Mouse (Mus musculus): ENCODE measurements at regions not wholly inside any gene's neighbourhood (a gene's known extent, or its start where the extent isn't known, plus 50 kb on each side); places are given as distances from the start of the nearest gene placed in this dataset.
A peak's percentile ranks its signal among the peaks of the same experiment; 100 is the strongest.

- DNase-seq: peak in 1 of 2 experiments; percentile 32
Measured at GRCm38 (mm10) chrX:11801208-11801607, 358.9 kb downstream of the Bcor start.

- DNase-seq: no peak
Measured at GRCm38 (mm10) chrX:11801621-11802020, 358.5 kb downstream of the Bcor start.

GRCm38 (mm10) chrX:11802074-11802899 lies 357.9 kb downstream of the Bcor start:
- DNase-seq: no peak

- DNase-seq: no peak
Measured at GRCm38 (mm10) chrX:11803239-11803638, 356.9 kb downstream of the Bcor start.

- DNase-seq: no peak
Measured at GRCm38 (mm10) chrX:11806896-11807252, 353.3 kb downstream of the Bcor start.

- DNase-seq: peak; percentile 42 to 62
Measured at GRCm38 (mm10) chrX:11807253-11807882, 352.8 kb downstream of the Bcor start.

- DNase-seq: no peak
Measured at GRCm38 (mm10) chrX:11807883-11808262, 352.3 kb downstream of the Bcor start.

GRCm38 (mm10) chrX:11808911-11809310 lies 351.2 kb downstream of the Bcor start:
- no peak for DNase-seq

- DNase-seq: no peak
Measured at GRCm38 (mm10) chrX:11814861-11815260, 345.3 kb downstream of the Bcor start.

- peak in 1 of 2 experiments; percentile 13 for DNase-seq
Measured at GRCm38 (mm10) chrX:11815864-11816263, 344.3 kb downstream of the Bcor start.

GRCm38 (mm10) chrX:11818634-11819033 lies 341.5 kb downstream of the Bcor start:
- DNase-seq: no peak

GRCm38 (mm10) chrX:11821165-11821564 lies 339.0 kb downstream of the Bcor start:
- DNase-seq: no peak

- no peak for DNase-seq
Measured at GRCm38 (mm10) chrX:11821880-11822768, 338.0 kb downstream of the Bcor start.

GRCm38 (mm10) chrX:11825948-11826347 lies 334.2 kb downstream of the Bcor start:
- DNase-seq: no peak

- DNase-seq: no peak
Measured at GRCm38 (mm10) chrX:11826737-11827408, 333.3 kb downstream of the Bcor start.

- no peak for DNase-seq
Measured at GRCm38 (mm10) chrX:11829411-11830002, 330.6 kb downstream of the Bcor start.

- DNase-seq: no peak
Measured at GRCm38 (mm10) chrX:11837566-11837965, 322.6 kb downstream of the Bcor start.

GRCm38 (mm10) chrX:11839665-11840245 lies 320.4 kb downstream of the Bcor start:
- DNase-seq: peak in 1 of 2 experiments; percentile 43

GRCm38 (mm10) chrX:11840319-11841035 lies 319.7 kb downstream of the Bcor start:
- peak; percentile 41 for DNase-seq

- DNase-seq: no peak
Measured at GRCm38 (mm10) chrX:11845566-11845965, 314.6 kb downstream of the Bcor start.

GRCm38 (mm10) chrX:11855910-11856309 lies 304.2 kb downstream of the Bcor start:
- DNase-seq: peak in 1 of 2 experiments; percentile 23
